ENCODE assay signal across 8 mouse cellular contexts in the genomic region with DNA sequence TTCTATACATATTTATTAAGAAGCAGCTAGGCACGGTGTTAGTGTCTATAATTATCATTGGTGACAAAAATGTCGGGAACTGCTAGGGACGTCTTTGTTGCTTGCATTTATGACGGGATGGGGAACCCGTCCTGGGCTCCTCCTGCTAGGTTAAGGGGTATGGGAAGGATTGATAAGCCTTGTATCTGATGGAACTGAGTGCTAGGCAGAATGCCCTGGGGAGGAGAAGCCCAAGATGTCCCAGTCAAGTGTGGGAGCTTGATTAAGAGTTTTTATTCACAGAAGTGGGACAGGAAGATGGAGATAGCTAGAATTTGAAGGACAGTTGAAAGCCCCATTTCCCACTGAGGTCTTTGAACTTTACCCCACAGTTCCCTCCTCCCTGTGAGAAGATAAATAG. TPM values are rescaled to one million over a fixed set of nuclear protein-coding genes. Genes with fewer than 3 reads are reported as not detected.
DNase-seq lines count a peak whose midpoint lies in the region; ATAC-seq and TF ChIP-seq lines count a peak whose summit lies in the region.
"Had no signal": no experiment of that assay in that cellular context is flagged by ENCODE, and none has a peak within 500 bp of the region (broad histone marks: within the 10 kb centered on the region; RNA-seq: fewer than 3 reads in every experiment).

No protein-coding gene starts in this region.

- H3K4me1 ChIP-seq in E14TG2a.4 (replicated peaks; ENCODE audit: low read depth, low read length), result peaks cover 59% of the 10 kb centered on the region
- peaks cover 33% of the 10 kb centered on the region for H3K4me1 ChIP-seq in forebrain, embryonic 15.5 days
- H3K4me1 ChIP-seq in liver, embryonic 14.5 days (replicated peaks; ENCODE audit: control insufficient read depth in 2 of 2, insufficient read depth in 2 of 2, low read length in 1 of 2), result peaks cover 16 to 35% of the 10 kb centered on the region in 2 experiments

- 11% methylated on average over 5 of the region's 5 CpGs for WGBS in forebrain, embryonic 15.5 days
- 1% methylated on average over 5 of the region's 5 CpGs for WGBS in liver, embryonic 14.5 days (ENCODE audit: insufficient replicate concordance)

- TF ChIP-seq CTCF in E14TG2a.4 (conservative IDR thresholded peaks at IDR 0.05; ENCODE audit: low read length), result no peak
- TF ChIP-seq CTCF in liver, embryonic 14.5 days (IDR thresholded peaks at IDR 0.05; ENCODE audit: low read depth), result no peak

- DNase-seq in 3T3-L1 (ENCODE audit: low read depth, low spot score), result peak; percentile 30
- DNase-seq in liver, embryonic 14.5 days (ENCODE audit: low read depth in 3 of 3, low spot score in 3 of 3), result peak; percentile 56 to 66 (median 64)
- no peak for DNase-seq in adrenal gland, postnatal 10 days
- no peak for DNase-seq in right cerebral cortex, postnatal 36 days (ENCODE audit: low spot score in 2 of 2)
- no peak for DNase-seq in heart, postnatal 14 days
- DNase-seq: cerebellum, adult 11-12 months had no signal

- TF ChIP-seq EP300 in liver, embryonic 14.5 days (IDR thresholded peaks at IDR 0.05; ENCODE audit: low read depth), result peak; percentile 74

- peaks cover 25% of the 10 kb centered on the region for H3K9me3 ChIP-seq in E14TG2a.4 (ENCODE audit: low read length)
- no peaks in the 10 kb centered on the region for H3K9me3 ChIP-seq in forebrain, embryonic 15.5 days
- no peaks in the 10 kb centered on the region for H3K9me3 ChIP-seq in liver, embryonic 14.5 days (ENCODE audit: control insufficient read depth, low read length)

- peak overlapping the region; percentile 91; the same call in 1 of the 2 replicates for H3K27ac ChIP-seq in forebrain, embryonic 15.5 days (replicated peaks)
- no peak overlapping the region for H3K27ac ChIP-seq in liver, embryonic 14.5 days

- H3K36me3 ChIP-seq in E14TG2a.4 (ENCODE audit: insufficient read depth, low read length), result peaks cover 43% of the 10 kb centered on the region
- H3K36me3 ChIP-seq in forebrain, embryonic 15.5 days, result peaks cover 13% of the 10 kb centered on the region
- H3K36me3 ChIP-seq in liver, embryonic 14.5 days (replicated peaks; ENCODE audit: control insufficient read depth, insufficient read depth, low read depth), result peaks cover 4% of the 10 kb centered on the region

- H3K4me2 ChIP-seq in forebrain, embryonic 15.5 days (replicated peaks), result peak overlapping the region; percentile 77
- H3K4me2 ChIP-seq in liver, embryonic 14.5 days (ENCODE audit: low read depth), result peak overlapping the region; percentile 100

- ATAC-seq in forebrain, embryonic 15.5 days (replicated peaks), result no peak
- peak; percentile 71 for ATAC-seq in liver, embryonic 14.5 days (ENCODE audit: insufficient read depth)

- H3K9ac ChIP-seq in forebrain, embryonic 15.5 days (replicated peaks), result peak overlapping the region; percentile 84
- H3K9ac ChIP-seq in liver, embryonic 14.5 days (replicated peaks), result peak overlapping the region; percentile 75

- peak overlapping the region; percentile 99 for H3K4me3 ChIP-seq in E14TG2a.4 (replicated peaks; ENCODE audit: low read length)
- peak overlapping the region; percentile 70 for H3K4me3 ChIP-seq in forebrain, embryonic 15.5 days
- H3K4me3 ChIP-seq in liver, embryonic 14.5 days (ENCODE audit: insufficient read depth in 1 of 2, low read depth in 2 of 2, low read length in 2 of 2), result peak overlapping the region; percentile 83 to 92

- intact Hi-C loops in heart, postnatal 14 days (cut with DNase I), result no loop called here

- H3K27me3 ChIP-seq in E14TG2a.4 (ENCODE audit: insufficient read depth, low read length), result no peaks in the 10 kb centered on the region
- no peaks in the 10 kb centered on the region for H3K27me3 ChIP-seq in forebrain, embryonic 15.5 days
- H3K27me3 ChIP-seq in liver, embryonic 14.5 days (ENCODE audit: control insufficient read depth, insufficient read depth, low read length), result no peaks in the 10 kb centered on the region

RNA-seq across cellular contexts. Expression of gene Parp1, which starts 1.5 kb away (rescaled TPM):
- 144 and 147 TPM in 2 replicates for polyA plus RNA-seq in forebrain, embryonic 15.5 days (2015; fragmentation: Nextera tagmentation; extraction: Ambion mirVana)
- 29.6 and 47.3 TPM in 2 replicates for polyA plus RNA-seq in liver, embryonic 14.5 days (2012; rRNA removed)
- polyA plus RNA-seq in liver, embryonic 14.5 days (2014; fragmentation: Nextera tagmentation; extraction: Ambion mirVana), result 47.7 and 54.9 TPM in 2 replicates
- 100 to 1,000 TPM in 1 of 2 experiments, 10 to 100 TPM in 1; 77.7 to 101 TPM for total RNA-seq in adrenal gland, postnatal 10 days (2021)
- total RNA-seq in heart, postnatal 14 days (2021), result 10 to 100 TPM; 57.4 to 63.8 TPM

Comparison
In these comparisons a context has a peak if more than half of its experiments do, and no peak if none do; other contexts are left out.
1. DNase-seq: peak in 3T3-L1 (single experiment) and liver, embryonic 14.5 days (3 of 3); none in adrenal gland, postnatal 10 days (single experiment), right cerebral cortex, postnatal 36 days (0 of 2) and heart, postnatal 14 days (0 of 2).
2. Peak in every context shown above with its lines, with median percentiles within 50 percentile points of each other: H3K4me3 ChIP-seq.